Mouse (Mus musculus): Measurements from ENCODE around the gene Plcd1. TPM values are rescaled to one million over a fixed set of nuclear protein-coding genes. Genes with fewer than 3 reads are reported as not detected.

Gene Plcd1
- total RNA-seq, 2 experiments from 2014 or later, result 12.5 to 17.1 TPM

DNA sequence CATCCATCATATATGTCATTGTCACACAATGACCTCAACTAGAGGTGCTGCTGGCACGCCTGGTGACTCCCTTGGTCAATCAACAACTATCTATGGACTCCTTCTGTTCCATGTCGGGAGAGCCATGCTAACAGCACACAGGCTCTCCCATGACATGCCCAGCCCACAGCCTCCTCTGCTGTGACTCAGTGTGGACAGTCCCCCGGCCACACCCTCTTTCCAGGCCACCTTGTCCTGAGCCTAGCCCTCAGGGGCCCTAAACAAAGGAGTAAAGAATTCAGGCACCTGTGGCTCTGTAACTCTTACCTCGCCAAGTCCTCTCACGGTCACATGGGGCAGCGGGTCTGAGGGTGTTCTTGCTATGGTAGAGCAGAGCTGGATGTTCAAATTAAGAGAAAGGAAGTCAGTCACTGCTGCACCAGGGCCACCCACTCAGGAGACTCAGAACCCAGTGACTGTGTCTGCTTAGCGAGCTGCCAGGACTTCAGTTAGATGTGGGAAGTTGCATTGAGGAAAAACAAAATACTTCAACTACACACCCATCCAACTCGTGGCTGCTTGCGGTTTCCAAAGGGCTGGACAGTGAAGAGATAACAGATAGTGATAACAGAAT, 39.2 kb downstream of the Plcd1 start:
- no peak for DNase-seq

- DNase-seq, result no peak
Observed at GRCm38 (mm10) chr9:119052154-119052944, 41.0 kb downstream of the Plcd1 start, which contains the start of gene Vill. TSS of gene Vill (plus strand) at chr9:119052778.

GRCm38 (mm10) chr9:119051158-119051557, 42.1 kb downstream of the Plcd1 start:
- DNase-seq, result no peak

DNA sequence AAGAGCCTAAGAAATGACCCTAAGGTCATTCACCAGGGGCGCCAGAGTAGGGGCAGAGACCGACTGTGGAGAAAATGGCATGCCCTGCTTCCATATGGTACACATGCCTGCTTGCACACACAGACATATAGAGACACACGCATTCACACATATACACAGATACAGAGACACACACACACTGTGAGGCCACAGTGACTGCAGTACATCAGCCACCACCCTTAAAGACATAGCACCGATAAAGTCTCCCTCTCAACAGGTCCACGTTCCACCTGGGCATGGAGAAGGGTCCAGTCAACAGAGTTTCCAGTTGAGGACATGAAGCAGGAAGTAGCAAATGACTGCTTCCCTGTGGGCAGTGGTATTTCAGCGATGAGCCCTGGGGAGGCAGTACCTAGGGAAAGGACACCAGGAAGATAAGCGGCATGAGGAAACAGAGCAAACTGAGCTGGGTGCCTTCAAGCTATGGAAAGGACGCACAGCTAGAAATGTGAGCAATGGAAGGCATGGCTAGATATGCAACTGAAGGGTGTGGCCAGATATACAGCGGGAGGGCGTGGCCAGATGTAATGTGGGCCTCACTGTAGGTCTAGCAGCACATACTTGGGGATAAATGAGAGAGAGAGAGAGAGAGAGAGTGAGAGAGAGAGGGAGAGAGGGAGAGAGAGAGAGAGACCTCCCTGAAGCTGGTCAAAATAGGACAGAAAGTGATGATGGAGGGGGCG, 45.0 kb downstream of the Plcd1 start:
- DNase-seq, result no peak

DNA sequence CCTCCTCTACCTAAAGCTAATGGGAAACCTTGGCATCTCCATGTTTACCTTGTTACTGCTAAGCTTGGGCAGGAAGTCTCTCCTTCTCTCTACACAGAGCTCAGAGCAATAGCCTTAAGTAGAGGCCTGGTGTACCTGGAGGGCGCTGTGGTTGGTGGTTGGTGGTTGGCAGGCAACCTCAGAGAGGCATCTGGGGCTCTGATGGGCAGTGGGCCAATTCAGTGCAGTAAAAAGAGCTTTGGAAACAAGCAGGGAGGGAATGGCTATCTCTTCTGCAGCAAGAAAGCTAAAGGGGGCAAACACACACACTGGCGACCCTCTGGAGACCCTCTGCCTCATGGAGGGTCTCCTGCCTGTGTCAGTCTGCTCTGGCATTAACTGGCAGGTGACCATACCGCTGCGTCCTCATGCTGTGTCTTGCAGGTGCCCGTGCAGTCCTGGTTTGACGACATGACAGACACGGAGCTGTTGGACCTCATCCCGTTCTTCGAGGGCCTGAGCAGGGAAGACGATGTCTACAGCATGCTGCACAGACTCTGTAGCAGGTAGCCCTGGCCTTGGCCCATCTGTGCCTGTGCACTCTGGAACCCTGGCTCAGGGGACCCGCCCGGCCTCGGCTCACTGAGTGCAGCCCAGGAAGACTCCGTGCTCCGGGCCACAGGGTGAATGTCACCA, 53.1 kb downstream of the Plcd1 start:
- no peak for DNase-seq

DNA sequence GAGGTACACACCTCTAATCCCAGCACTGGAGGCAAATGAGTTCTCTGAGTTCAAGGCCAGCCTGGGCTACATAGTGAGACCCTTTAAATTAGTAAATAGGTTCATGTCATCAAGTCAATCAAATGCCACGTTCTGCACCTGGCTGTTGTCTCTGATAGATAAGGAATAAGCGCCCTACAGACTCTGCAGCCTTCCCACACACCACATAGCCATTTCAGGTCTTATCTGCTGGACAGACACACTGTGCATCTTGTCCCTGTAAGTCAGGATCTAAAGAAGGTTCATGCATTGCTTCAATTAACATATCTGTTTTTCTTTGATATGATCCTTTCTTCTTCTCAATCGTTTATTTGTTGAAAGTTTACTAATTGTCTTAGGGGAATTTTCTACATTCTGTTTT, 54.7 kb downstream of the Plcd1 start:
- no peak for DNase-seq

GRCm38 (mm10) chr9:119037076-119037730, 56.1 kb downstream of the Plcd1 start:
- DNase-seq, result no peak

DNA sequence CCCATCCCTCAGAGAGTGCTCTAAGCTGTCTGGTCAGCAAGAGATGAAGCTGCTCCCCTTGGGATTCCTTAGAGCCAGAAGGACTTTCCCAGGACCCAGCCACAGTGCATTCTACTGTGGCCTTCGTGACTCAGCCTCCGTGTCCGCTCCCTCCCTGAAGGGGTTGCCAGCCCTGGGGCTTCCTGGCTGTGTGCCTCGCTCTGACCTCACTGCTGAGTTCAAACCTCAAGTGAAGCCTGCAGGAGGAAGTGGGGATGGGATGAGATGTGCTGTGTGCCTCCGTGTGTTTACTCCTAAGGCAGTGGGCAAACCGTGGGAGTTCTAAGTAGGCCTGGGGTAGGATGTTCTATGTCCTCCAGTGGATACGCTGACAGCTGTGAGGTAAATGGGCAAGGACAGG, 57.5 kb downstream of the Plcd1 start:
- DNase-seq, result peak; percentile 71

DNA sequence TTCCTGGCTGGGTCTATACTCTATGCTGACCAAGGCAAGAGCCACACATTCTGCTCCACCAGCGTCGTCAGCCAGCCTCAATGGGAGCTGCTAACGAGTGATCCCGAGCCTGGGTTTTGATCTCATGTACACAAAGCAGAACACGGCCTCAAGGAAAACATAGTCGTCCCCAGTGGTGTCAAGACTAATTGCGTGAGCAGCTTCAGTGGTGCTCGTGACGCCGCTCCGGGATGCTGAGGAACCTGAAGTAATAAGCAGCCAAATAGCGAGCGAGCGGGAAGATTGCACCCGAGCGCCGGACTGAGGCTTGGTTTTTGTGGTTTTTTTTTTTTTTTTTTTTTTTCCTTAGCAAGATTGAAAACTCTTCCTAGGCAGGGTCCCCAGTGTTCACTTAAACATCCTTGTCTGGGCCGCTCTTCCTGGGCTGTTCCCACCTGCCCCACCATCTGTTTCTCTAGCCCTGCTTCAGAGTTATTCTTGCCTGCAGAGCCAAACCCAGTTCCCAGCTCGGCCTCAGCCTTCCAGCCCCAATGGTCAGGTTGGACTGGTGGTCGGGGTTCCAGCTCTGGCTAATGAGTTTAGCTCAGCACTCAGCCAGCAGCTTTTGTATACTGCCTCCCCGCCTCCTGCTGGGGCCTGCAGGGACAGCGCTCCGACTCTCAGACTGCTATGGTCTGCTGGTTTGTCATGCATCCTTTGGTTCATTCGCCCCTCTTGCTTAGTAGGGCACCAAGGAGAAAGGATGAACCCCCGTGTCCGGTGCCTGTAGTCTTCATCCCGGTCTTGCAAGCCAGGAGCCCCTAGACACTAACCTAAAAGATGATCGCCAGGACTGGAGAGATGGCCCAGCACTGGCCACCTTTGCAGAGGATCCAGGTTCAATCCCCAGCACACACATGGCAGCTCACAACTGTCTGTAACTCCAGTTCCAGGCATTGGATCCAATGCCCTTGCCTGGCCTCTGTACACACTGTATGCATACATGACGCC, 58.3 kb downstream of the Plcd1 start:
- no peak for DNase-seq

DNA sequence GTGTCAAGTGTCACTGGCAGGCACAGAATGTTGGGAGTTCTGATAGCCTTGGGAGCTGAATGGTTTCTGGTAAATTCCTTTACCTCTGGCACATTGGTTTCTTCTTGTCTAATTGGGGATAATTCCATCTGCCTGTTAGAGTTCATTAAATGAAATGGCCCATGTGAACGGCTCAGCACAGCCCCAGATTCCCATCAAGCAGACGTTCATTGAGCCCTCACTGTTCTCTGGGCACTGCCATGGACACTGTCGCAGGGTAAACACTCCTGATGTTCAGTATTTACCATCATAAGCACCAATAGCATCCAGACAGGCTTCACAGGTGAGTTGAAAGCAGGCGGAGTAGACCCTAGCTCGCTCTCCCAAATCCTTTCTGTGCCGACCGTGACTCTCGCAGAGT, 59.2 kb downstream of the Plcd1 start:
- DNase-seq, result no peak

DNA sequence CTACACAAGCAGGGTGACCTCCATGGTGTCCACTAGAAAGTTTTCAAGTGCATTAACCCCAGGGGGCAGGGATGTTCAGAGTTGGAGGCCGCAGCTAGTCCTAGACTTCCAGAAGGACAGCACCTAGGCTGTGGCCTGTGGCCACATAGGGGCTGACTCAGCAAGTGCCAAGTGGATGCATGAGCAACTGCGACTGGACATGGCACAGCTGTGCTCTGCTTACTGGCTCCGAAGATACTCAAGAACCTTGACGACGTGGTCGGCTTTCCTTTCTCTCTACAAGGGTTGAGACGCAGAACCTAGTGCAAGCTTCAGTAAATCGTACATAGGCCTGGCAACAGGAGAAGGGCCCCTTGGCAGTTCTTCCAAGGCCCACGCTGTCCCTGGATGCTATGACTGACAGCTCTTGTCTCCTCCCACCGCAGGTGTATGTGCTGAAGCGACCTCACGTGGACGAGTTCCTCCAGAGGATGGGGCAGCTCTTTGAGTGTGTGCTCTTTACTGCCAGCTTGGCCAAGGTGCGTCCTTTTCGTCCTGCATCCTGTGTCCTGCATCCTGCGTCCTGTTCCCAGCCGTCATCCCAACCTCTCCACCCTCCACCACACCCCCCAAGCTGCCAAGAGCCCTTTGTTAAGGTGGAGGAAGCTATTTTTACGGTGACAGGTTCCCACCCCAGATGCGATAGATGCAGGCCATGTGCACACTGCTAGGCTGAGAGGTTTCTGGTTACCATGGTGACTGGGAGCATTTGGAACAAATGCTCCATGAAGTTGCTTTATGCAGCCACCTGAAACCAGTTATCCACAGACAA, 60.0 kb downstream of the Plcd1 start:
- no peak for DNase-seq

GRCm38 (mm10) chr9:119032538-119032937, 60.8 kb downstream of the Plcd1 start:
- DNase-seq, result no peak

DNA sequence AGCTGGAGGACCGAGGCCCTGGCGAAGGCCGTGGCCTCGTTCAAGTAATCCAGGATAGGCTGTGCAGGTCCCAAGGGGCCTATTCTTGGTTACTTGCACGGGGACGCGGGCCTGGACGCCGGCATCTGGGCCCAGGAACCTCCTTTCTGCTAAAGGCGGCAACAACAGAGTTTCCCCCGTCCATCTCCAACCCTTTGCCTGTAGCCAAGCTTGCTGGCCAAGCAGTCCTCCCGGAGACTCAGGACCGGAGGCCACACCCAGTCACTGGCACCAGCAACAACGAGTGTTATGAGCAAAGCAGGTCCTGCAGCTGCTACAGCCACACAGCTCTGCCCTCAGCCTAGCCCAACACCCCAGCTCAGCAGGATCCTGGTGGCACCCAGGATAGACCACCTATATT, 61.5 kb downstream of the Plcd1 start:
- peak; percentile 70 for DNase-seq

DNA sequence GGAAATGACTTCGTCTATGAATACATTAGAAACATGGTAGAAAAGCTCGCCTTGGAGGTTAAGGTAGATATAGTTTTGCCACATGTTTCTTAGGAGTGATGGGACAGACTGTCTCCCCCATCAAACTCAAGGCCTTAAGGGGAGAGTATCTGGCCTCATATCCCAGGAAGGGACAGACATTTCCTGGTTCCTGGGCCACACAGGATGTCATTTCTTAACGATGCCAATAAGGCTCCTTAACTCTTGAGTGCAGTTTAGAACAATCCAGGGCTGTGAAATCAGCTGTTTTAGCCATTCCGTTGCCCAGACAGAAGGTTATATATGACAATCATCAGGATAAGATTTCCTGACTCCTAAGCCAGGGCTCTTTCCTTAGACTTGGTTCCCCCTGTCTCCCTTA, 62.3 kb downstream of the Plcd1 start:
- no peak for DNase-seq

GRCm38 (mm10) chr9:119029568-119029967, 63.7 kb downstream of the Plcd1 start:
- peak; percentile 82 for DNase-seq

DNA sequence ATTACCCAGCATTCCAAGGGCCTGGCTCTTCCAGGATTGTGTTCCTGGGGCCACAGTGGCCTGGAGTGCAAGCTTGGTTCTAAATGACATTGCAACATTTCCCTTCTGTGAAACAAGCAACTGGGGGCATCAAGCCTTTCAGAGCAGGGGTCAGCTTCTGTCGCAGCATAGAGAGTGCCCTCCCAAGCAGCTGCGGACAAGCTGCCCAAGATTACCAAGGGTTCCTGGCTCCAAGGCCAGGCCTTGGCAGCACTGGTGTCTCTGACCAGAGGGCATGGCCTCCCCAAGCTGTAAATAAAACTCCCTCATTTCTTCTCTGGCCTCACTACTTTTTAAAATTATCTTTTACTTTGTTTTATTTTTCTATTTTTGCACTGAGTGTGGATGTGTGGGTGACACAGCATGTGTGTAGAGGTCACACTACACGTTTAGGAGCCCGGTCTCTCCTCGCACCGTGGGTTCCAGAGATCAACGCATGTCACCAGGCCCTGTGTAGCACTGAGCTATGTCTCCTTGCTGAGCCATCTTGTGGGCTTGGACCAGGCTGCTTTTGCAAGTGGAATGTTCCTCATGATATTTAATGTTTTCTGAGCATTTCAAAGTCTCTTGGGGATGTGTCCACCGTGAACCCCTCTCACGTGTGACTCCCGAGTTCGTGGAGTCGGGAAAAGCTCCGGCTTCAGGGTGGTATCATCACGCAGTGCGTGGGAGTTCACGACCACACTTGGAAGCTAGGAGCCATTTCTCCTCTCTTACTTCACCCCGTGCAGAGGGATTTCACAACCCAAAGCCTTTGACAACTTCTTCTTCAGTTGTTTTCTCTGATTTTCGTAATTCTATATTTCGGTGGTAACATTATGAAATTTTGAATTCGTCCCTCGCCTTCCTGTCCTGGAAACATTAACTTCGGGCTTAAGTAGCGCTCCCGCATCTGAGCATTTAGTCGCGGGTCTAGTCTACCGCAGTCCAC, 64.8 kb downstream of the Plcd1 start:
- DNase-seq, result no peak

GRCm38 (mm10) chr9:119027337-119027736, 66.0 kb downstream of the Plcd1 start:
- no peak for DNase-seq

DNA sequence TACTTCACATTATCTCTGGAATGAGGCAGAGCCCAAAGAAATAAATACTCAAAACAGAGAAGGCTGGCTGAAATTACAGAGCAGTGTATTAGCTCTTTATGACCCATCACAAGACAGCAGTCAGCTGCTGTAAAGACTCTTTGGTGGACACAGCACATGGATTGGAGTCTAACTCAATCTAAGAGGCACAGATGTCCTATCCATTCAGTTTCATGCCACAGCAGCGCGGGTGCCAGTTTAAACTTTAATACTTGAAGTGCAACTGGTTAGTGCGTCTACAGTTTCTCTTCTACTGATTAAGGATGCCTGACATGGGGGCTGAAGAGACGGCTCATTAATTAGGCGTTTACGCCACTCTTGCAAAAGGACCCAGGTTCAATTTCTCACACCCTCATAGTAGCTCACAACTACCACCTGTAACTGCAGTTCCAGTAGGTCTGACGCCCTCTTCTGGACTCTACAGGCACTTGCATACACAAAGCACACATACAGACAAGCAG, 67.4 kb downstream of the Plcd1 start:
- no peak for DNase-seq

DNA sequence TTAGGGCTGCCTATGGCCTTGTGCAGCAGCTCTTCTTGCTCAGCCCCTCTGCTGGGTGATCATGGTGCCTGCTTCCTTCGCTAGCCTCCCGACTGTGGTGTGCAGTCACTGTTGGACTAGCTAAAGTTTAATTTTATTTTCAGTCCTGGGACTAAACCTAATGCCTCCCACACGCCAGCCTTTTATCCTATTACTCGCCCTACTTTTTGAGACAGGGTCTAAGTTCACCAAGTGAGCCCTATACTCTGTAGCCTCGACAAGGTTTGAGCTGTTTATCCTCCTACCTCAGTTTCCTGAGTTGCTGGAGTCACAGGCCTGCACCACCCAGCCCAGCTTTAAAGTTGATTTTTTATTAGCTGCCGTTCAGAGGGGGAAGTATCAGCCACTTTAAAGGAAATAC, 68.0 kb downstream of the Plcd1 start:
- DNase-seq, result no peak

Measured in gastrocnemius, postnatal 10 days (tissue).